Mouse (Mus musculus): Measurements from ENCODE around the gene Als2cr12.
A peak's percentile ranks its signal among the peaks of the same experiment; 100 is the strongest.
"Not testable (repeated sequence)": the region's sequence is repeated elsewhere in the genome, so short reads cannot be mapped to it uniquely, and the experiment has no call there.

The Als2cr12 gene

GRCm38 (mm10) chr1:58690834-58691488, 4.8 kb downstream of the Als2cr12 start:
- not testable (repeated sequence) for DNase-seq (ENCODE audit: extremely low read depth, low read depth, low spot score)

- peak; percentile 33 for DNase-seq (ENCODE audit: extremely low read depth, low read depth, low spot score)
Observed at GRCm38 (mm10) chr1:58690006-58690744, 5.6 kb downstream of the Als2cr12 start.

DNA sequence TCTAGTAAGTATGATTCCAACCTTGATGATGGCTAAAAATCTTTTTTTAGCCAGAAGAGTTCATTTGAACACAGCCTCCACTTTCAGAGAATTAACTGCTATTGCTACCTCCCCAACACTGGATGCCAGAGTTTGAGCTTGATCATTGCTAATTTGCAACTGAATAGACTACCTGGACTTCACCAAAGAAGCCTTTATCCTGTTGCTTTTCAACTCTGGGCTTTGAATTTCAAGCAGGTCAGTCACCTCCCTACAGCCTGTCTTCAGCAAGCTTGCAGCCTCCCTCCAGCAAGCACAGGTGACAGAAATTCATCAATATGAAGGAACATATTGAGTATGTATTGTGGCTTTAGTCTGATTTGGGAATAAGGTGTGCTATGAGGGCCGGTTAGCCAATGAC, 6.4 kb downstream of the Als2cr12 start:
- no peak for DNase-seq (ENCODE audit: extremely low read depth, low read depth, low spot score)

DNA sequence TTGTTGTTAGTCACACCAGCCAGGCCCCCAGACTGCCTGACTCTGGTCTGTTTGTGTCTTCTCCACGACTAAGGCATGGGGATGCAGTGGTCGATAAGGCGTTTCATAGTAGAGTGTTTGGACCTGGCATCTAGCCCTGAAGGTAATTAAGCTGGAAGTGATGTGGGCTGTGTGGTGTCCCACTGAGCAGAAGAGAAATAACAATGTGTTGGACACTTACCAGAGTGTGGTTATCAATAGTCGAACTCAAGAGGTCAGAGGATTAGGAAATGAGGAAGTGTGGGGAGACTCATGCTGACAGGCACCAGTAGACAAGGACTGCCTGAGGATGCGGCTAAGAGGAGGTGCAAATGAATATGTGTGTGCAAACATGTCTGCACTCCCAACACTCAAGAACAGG, 17.4 kb downstream of the Als2cr12 start:
- DNase-seq (ENCODE audit: extremely low read depth, low read depth, low spot score), result not testable (repeated sequence)

- no peak for DNase-seq (ENCODE audit: extremely low read depth, low read depth, low spot score)
Observed at GRCm38 (mm10) chr1:58677575-58677974, 18.2 kb downstream of the Als2cr12 start.

GRCm38 (mm10) chr1:58675011-58675410, 20.8 kb downstream of the Als2cr12 start:
- no peak for DNase-seq (ENCODE audit: extremely low read depth, low read depth, low spot score)

DNA sequence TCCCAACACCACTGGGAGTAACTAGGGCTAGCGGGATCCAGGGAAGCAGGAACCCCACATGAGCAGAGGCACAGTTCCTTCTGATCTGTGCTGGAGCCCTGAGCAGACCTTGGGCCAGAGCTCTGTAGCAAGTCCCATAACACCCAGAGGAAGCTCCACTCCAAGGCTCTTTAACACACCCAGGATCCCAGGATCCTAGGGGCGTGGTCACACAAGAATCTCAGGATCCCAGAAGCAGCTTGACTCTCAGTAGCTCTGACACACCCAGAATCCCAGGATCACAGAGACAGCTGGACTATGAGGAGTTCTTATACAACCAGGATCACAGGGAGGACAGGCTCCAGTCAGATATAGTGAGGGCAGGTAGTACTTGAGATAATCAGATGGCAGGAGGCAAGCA, 23.7 kb downstream of the Als2cr12 start:
- DNase-seq (ENCODE audit: extremely low read depth, low read depth, low spot score), result no peak

DNA sequence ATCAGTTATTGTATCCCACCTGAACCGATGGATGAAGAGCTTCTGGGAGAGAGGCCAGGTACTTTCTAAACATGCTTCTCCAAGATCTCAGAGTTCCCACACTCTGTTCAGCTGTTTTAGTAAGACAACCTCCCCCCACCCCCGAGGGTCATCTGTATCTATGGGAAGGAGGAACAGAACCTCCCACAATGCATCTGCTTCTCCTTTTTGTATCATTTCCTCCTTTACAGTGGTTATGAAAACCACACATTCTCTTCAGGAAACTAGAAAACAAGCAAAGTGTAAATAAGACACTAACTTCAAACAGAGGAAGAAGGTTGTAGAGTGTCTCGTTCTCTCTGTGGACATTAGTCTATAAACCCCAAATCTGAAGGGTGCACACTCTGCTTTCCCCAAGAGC, 26.2 kb downstream of the Als2cr12 start:
- not testable (repeated sequence) for DNase-seq (ENCODE audit: extremely low read depth, low read depth, low spot score)

DNA sequence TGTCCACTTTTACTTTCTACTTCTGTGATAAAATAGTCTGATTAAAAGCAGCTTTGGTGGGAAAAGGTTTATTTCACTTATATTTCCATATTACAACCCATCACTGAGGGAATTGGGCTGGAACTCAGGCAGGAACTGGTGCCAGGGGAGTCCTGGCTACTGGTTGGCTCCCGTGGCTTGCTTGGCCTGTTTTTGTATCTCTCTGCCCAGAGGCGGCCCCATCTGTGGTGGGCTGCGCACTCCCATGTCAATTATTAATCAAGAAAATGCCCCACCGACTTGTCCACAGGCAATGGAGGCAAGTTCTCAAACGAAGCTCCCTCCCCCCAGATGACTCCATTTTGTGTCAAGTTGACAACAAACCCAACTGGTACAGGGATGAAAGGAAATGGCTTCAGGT, 27.6 kb downstream of the Als2cr12 start:
- DNase-seq (ENCODE audit: extremely low read depth, low read depth, low spot score), result no peak

DNA sequence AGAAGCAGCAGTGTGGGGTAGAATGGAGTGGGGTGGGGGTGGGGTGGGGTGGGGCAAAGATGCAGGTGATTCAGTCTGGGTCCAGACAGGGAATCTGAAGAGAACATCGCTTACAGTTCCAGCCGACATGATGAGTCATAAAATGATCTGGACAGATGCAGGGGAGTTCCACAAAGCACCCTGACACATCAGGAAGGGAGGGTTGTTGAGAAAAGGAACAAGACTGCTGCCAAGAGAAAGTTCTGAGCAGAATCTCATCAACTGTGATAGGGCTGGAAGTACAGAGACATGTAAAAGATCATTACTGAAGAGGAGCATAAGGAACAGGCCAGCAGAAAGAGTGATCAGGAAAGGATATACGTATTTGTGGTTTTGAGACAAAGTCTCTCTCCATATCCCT, 32.4 kb downstream of the Als2cr12 start:
- not testable (repeated sequence) for DNase-seq (ENCODE audit: extremely low read depth, low read depth, low spot score)

DNA sequence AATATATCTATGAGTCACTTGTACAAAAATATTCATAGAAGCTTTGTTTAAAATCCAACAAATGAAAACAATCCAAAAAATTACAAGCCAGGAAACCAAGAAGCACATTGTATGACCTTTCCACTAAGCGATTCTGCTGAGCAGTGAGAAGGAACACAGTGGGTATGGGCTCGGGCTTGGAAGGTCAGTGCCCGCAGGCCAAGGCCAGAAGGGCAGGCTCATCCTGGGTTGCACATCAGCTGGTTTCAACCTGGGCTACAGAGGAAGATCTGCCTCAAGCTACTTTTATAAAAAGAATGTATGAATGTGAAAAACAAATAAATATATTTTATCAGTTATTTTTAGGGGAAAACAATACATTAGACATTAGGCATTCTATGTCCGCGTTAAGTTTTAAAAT, 33.1 kb downstream of the Als2cr12 start:
- not testable (repeated sequence) for DNase-seq (ENCODE audit: extremely low read depth, low read depth, low spot score)

DNA sequence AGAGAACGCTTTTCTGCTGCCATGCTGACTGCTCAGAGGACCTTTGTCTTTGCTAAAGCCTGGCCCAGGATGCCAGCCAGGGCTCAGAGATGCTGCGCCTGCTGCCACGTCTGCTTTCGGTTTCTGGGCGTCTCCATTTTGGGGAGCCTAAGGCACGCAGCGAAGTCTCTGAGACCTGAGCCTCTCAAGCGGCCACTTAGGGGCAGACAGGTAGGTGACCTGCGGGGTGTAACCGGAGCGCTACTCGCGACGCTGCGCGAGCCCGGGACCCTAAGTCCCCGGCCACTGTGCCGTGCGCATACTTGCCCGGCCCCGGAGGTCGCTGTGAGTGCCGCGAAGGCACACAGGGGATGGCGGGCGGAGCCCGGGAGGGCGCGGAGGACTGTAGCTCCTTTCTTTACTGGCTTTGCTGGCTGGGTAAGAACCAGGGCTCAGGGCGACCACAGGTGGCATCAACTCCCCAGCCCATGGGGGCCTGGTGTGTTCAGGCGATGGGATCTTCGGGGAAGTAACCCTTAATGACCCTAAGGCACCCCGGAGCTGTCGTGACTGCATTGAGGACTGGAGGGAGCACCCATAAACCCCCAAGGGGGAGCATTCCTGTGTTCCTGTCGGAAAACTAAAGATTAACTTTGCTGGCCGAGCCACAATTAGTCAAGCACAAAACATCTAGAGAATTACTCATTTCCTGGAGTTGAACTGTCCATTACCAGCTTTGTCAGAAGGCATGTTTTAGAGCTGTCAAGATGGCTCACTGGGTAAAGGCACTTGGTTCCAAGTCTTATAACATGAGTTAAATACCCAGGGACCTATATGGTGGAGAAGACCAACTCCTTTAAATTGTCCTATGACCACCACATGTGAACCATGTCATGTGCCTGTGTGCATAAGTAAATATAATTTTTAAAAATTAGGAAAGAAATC, 43.0 kb downstream of the Als2cr12 start:
- DNase-seq (ENCODE audit: extremely low read depth, low read depth, low spot score), result no peak

DNA sequence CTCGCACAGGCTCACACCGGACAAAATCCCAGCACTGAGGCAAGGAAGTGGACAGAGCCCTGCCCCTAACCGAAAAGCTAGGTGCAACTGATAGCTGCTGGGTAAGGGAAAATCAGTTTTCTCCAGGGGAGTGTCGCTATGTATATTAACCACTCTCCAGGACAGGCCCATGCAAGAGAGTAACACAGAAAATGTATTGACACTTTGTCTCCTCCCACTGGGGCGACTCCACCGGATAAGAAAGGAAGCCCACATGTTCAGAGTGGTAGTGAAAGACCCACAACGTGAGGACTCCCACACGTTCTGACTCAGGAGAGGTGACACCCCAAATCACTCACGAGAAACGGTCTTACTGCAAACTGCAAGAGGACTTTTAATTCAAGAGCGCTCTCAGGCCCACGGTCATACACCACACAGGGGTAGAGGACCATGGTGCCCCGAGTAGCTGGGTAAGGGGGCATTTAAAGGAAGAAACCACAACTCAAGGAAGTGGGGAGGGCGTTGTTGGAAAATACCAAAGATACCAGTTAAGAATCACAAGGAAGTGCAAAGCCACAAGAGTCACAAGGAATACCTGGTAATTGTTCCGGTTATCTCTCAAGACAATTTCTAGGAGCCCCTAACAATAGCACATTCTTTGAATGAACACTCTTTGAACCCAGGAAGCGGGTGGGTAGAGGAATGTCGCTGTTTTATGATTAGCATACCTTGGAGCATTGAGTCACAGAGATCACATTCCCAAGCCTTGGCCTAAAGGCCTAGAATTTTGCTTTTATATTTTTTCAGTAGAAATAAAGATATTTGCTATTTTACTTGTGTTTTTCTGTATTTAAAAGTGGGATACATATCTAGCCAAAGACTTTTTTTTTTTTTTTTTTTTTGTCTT, 44.0 kb downstream of the Als2cr12 start:
- not testable (repeated sequence) for DNase-seq (ENCODE audit: extremely low read depth, low read depth, low spot score)

DNA sequence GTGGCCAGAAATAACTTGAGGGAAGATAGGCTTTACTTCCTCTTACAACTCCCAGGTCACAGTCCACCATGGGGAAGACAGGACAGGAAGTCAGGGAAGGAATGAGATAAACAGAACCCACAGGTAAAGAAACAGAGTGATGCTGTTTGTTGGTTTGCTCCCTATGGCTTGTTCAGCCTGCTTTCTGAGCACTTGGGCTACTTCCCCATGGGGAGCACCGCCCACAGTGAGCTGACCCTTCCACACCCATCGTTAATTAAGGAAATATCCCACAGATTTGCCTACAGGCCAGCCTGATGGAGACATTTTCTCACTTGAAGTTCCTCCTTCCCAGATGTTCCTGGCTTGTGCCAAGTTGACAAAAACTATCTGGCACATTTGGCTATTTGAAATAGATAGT, 66.9 kb downstream of the Als2cr12 start:
- DNase-seq (ENCODE audit: extremely low read depth, low read depth, low spot score), result not testable (repeated sequence)

DNA sequence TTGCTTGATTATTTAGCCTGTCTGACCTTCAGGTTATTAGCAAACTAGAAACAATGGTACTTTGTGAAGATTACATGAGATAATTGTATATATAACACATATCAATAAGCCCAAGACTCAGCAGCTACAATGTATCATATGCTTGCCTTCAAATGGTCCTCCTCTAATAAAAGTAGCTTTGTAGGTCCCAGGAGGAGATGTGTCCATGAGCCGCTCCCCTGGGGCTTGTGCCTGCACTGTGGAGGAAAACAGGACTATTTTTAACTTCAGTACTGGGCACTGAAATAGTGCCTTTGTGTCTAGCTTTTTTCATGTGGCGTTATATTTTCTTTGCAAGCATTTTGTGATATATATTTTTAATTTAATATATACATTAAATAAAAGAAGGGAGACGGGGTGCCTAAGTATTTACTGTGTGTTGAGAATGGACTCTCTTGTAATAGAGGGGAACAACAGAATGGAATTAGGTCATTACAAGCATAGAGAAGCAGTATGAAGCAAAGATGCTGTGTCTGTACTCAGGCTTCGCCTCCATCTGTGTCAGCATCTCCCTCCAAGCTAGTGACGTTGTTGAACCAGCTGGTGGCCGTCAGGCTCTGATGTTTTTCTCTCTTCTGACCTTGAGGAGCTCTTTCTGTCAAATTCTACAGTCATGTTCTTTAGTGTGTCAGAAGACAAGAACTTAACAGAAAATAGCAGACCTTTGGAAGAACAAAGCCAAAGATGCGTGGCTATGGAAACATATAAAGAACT, 73.6 kb downstream of the Als2cr12 start:
- no peak for DNase-seq (ENCODE audit: extremely low read depth, low read depth, low spot score)

GRCm38 (mm10) chr1:58621251-58621650, 74.5 kb downstream of the Als2cr12 start:
- DNase-seq (ENCODE audit: extremely low read depth, low read depth, low spot score), result no peak

- DNase-seq (ENCODE audit: extremely low read depth, low read depth, low spot score), result no peak
Observed at GRCm38 (mm10) chr1:58618766-58619165, 77.0 kb downstream of the Als2cr12 start.

DNA sequence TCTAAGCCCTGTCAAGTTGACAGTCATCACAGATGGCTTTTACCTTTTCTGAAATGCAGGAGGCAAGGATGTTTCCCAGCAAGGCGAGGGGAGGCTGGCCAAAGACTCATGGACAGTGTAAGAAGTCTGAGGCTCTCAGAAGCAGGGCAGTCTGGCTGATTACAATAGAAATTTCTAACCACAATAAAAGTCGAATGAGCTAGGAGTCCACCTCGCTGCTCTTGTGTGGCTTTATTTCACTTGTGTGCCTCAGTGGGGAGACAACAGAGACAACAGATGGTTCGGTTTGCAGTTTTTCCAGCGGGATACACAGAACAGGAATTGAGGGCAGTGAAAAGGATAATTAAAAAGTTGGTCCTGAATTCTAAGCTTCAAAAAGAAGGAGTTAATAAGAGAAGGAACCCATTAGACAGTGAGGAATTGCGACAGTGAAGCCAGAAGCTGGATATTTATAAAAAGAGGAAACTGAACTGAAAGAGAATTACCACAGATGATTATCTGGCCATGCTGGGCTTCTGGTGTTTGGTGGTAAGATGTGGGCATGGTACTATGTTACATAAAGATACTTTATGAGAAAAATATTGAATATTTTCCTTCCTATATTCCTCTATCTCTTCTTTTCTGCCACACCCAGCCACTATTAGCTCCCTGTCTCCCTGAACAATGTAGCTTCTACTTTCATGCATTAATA, 77.7 kb downstream of the Als2cr12 start:
- no peak for DNase-seq (ENCODE audit: extremely low read depth, low read depth, low spot score)

GRCm38 (mm10) chr1:58617076-58617475, 78.7 kb downstream of the Als2cr12 start:
- no peak for DNase-seq (ENCODE audit: extremely low read depth, low read depth, low spot score)
